ENCODE assay signal across 8 mouse cellular contexts in the genomic region with DNA sequence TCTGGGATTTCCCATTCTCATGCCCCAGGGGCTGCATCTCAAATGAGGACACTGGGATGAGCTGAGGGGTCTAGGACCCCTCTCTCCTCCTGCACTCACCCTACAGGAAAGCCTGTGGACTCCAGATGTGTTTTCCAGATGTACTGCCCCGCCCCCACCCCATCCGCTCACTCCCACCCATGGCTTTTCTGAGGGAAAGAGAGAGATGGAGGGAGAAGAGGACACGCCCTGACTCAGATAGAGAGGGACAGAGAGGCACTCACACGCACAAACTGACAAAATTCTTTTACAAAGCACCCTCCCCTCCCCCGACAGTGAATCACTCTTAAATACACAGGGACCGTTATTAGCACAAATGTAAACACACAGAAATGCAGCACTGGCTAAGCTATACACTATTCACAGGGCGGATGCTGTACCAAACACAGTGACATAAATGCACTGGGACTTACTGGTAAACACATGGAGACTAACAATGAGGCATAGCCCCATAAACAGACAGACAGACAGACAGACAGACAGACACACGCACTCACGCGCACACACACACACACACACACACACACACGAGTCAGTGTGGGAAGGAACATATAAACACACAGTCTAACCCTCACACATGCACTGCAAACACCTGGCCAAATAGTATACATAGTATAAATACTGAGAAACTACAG. TPM values are rescaled to one million over a fixed set of nuclear protein-coding genes. Genes with fewer than 3 reads are reported as not detected.
DNase-seq lines count a peak whose midpoint lies in the region; ATAC-seq lines count a peak whose summit lies in the region.

No protein-coding gene starts in this region.

- H3K36me3 ChIP-seq in forebrain, embryonic 14.5 days (ENCODE audit: control insufficient read depth, insufficient read depth, low read length), result no peaks in the 10 kb centered on the region
- peaks cover 31% of the 10 kb centered on the region for H3K36me3 ChIP-seq in limb, embryonic 15.5 days

- WGBS in forebrain, embryonic 14.5 days, result 54% methylated on average over 11 of the region's 11 CpGs
- 29% methylated on average over 11 of the region's 11 CpGs for WGBS in limb, embryonic 15.5 days

- peak; percentile 24 for DNase-seq in retina, postnatal 1 day
- no peak for DNase-seq in retina, embryonic 14.5 days (ENCODE audit: low spot score)
- DNase-seq in forebrain, embryonic 14.5 days (ENCODE audit: low spot score), result no peak
- DNase-seq in neural tube, embryonic 10.5 days (ENCODE audit: extremely low spot score, low spot score), result peak; percentile 51
- no peak for DNase-seq in spleen, postnatal 36 days (ENCODE audit: low spot score in 2 of 2)
- no peak for DNase-seq in cerebellum, postnatal 10 days
- no peak for DNase-seq in kidney, adult 8-10 months

- H3K4me3 ChIP-seq in forebrain, embryonic 14.5 days (ENCODE audit: low read depth, low read length), result peak overlapping the region; percentile 21
- H3K4me3 ChIP-seq in limb, embryonic 15.5 days, result peak overlapping the region; percentile 37

- H3K27me3 ChIP-seq in forebrain, embryonic 14.5 days (replicated peaks; ENCODE audit: control insufficient read depth, insufficient read depth, low read length), result no peaks in the 10 kb centered on the region
- no peaks in the 10 kb centered on the region for H3K27me3 ChIP-seq in limb, embryonic 15.5 days

- peaks cover 5% of the 10 kb centered on the region for H3K4me1 ChIP-seq in forebrain, embryonic 14.5 days (ENCODE audit: control insufficient read depth, insufficient read depth, low read length)
- H3K4me1 ChIP-seq in limb, embryonic 15.5 days, result peaks cover 34% of the 10 kb centered on the region

- peak overlapping the region; percentile 59; the same call in 1 of the 2 replicates for H3K27ac ChIP-seq in forebrain, embryonic 14.5 days (ENCODE audit: low read depth, low read length)
- peak overlapping the region; percentile 91 for H3K27ac ChIP-seq in limb, embryonic 15.5 days

- ATAC-seq in forebrain, embryonic 14.5 days, result peak; percentile 37
- ATAC-seq in limb, embryonic 15.5 days (ENCODE audit: insufficient number of reproducible peaks, low FRiP score, low TSS enrichment, low read depth), result peak; percentile 16

- peak overlapping the region; percentile 51 for H3K4me2 ChIP-seq in forebrain, embryonic 14.5 days (ENCODE audit: low read length)
- peak overlapping the region; percentile 69 for H3K4me2 ChIP-seq in limb, embryonic 15.5 days

- H3K9ac ChIP-seq in forebrain, embryonic 14.5 days (ENCODE audit: low read length), result peak overlapping the region; percentile 54
- H3K9ac ChIP-seq in limb, embryonic 15.5 days, result 0 out of 2 replicates have a peak overlapping the region, but pooled peaks have one; percentile 31

- H3K9me3 ChIP-seq in forebrain, embryonic 14.5 days (replicated peaks; ENCODE audit: control insufficient read depth, low read length), result no peaks in the 10 kb centered on the region
- H3K9me3 ChIP-seq in limb, embryonic 15.5 days, result no peaks in the 10 kb centered on the region

RNA-seq across cellular contexts. Expression of gene Axl, which starts 6.4 kb away (rescaled TPM):
- polyA plus RNA-seq in forebrain, embryonic 14.5 days (2014; fragmentation: Nextera tagmentation; extraction: Ambion mirVana), result 15.8 and 16.7 TPM in 2 replicates
- polyA plus RNA-seq in limb, embryonic 15.5 days (2015; fragmentation: Nextera tagmentation; extraction: Ambion mirVana), result 131 and 133 TPM in 2 replicates

RNA-seq across cellular contexts. Expression of gene Hnrnpul1, which starts 27.5 kb away (rescaled TPM):
- polyA plus RNA-seq in forebrain, embryonic 14.5 days (2014; fragmentation: Nextera tagmentation; extraction: Ambion mirVana), result 53.6 and 61.2 TPM in 2 replicates
- 46.3 and 53.7 TPM in 2 replicates for polyA plus RNA-seq in limb, embryonic 15.5 days (2015; fragmentation: Nextera tagmentation; extraction: Ambion mirVana)

RNA-seq across cellular contexts. Expression of gene Cyp2s1, which starts 34.6 kb away (rescaled TPM):
- polyA plus RNA-seq in forebrain, embryonic 14.5 days (2014; fragmentation: Nextera tagmentation; extraction: Ambion mirVana), result 0.95 and 1.1 TPM in 2 replicates
- polyA plus RNA-seq in limb, embryonic 15.5 days (2015; fragmentation: Nextera tagmentation; extraction: Ambion mirVana), result 3.0 and 3.9 TPM in 2 replicates

Comparison
In these comparisons a context has a peak if more than half of its experiments do, and no peak if none do; other contexts are left out.
1. DNase-seq: peak in retina, postnatal 1 day (single experiment) and neural tube, embryonic 10.5 days (single experiment); none in retina, embryonic 14.5 days (single experiment), forebrain, embryonic 14.5 days (single experiment), spleen, postnatal 36 days (0 of 2), cerebellum, postnatal 10 days (0 of 2) and kidney, adult 8-10 months (0 of 2).